Mouse (Mus musculus) hindlimb bud, embryonic 11.5 days (tissue): ENCODE data around the gene Gm1673.
"Not testable (repeated sequence)": the region's sequence is repeated elsewhere in the genome, so short reads cannot be mapped to it uniquely, and the experiment has no call there.

Source experiments
- DNase-seq: peaks from one replicate; pipeline ENCODE4 v3.0.0-alpha.2; 2012; ENCODE audit warnings: low read depth, low spot score; ENCODE audit errors: extremely low spot score

The Gm1673 gene

GRCm38 (mm10) chr5:33983309-33984121 lies at the start of gene Gm1673:
Gene Gm1673 (plus strand): TSS chr5:33983433.
- no peak for DNase-seq

DNA sequence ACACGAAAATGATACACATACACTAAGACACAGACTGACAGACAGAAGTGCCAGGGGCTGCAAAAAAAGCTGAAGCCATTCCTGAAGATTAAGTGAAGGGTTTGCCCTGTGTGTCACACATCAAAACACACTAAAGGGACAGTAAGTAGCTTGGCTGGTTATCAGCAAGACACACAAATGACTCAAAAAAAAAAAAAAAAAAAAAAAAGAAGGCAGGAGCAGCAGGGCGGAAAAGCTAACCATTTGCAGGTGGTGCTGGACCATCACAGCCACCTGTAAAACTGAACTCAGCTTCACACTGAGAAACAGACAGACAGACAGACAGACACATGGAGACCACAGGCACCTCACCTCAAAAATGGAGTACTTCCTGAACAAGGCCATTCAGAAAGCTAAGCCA lies 49.2 kb upstream of the Gm1673 start:
- DNase-seq, result no peak

DNA sequence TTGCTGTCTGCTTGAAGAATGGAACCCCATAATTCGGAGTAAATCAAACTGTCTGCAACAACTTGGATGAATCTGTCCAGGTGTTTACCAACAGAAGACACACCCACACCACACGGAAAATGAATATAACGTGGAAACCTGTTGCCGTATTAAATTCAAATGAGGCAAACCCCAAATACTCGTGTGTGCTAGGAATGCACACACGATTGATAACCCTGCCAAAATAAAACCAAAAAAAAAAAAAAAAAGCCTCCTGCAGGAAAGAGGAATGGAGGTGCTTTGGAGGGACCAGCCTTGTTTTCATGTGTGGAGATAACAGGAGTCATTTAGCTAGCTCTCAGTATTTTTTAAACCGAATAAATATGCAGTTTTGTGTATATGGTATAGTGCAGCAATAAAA lies 48.4 kb upstream of the Gm1673 start:
- DNase-seq, result no peak

DNA sequence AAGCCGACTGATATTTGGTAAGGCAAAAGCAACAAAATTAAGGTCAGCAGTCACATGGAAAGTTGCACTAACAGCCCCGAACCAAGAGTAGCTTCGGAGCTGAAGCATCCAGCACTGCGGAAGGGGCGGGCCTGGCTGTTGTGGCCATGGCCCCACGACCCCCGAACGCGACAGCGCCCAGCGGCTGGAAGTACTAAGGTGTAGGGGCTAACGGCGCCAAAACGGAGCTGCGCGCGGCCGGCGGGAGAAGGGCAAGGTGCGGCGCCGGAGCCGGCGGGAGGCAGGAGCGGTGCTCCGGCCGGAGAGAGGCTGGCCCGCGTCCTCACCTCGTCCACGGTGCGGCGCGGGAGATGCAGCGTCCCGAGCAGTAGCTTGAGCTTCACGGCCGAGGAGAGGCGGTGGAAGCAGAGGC lies 47.5 kb upstream of the Gm1673 start:
- no peak for DNase-seq

DNA sequence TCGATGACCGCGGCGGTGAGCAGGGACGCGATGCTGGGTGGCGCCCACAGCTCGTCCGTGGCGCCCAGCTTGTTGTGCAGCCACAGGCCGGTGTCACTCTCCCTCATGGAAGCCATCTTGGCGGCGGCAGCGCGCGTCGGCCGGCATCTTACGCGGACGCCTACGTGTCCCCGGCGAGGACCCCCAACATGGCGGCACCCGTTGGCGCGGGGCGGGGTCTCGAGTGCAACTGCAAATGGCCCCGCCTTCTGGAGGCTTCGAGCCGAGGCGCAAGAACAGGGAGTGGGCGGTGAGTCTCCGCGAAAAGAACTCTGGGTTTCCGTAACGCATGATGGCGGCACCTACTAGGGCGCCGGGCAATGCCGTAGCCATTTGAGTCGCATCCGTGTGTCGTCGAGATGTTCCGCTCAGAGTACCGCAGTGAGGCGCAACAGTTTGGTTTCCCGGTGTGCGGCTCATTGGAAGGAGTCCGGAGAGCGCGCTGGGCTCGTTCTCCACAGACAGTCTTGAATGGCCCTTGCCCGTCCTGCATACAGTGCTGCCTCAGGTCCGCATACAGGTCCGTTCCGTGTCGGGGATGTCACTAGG lies 47.0 kb upstream of the Gm1673 start, which contains the start of gene Nelfa:
Nelfa (minus strand) TSS at position 294 of the 588 bp plus-strand sequence.
- peak; percentile 79 for DNase-seq

DNA sequence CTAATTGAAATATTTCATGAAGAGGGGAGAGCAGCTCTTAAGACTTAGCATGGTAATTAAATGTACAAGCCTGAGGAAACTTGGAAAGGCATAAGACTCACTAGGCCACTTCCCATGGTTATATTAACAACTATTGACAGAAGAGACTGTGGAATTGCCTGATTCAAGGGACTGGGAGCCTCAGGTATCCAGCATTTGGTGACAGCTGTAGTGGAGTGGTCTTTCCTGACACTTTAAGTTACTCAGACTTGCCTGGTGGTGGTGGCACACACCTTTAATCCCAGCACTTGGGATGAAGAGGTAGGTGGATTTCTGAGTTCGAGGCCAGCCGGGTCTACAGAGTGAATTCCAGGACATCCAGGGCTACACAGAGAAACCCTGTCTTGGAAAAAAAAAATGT lies 46.0 kb upstream of the Gm1673 start:
- DNase-seq, result no peak

DNA sequence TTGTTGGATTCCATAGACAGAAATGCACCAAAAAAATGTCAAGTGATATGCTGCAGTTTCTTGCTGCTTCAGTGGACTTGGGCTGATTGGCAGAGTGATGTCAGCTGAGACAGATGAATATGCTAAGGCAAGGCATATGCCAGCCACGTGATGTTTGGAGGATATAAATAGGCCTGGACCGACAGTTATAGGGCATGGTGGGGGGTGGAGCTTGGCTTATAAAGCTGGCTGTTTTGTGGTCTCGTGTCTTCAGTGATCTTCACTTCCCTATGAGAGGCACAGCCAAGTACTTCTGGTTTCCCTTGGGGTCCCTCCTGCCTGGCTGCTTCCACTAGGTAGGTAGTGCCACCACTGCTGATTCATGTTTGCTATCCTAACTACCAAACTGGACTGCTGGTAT lies 44.8 kb upstream of the Gm1673 start:
- no peak for DNase-seq

DNA sequence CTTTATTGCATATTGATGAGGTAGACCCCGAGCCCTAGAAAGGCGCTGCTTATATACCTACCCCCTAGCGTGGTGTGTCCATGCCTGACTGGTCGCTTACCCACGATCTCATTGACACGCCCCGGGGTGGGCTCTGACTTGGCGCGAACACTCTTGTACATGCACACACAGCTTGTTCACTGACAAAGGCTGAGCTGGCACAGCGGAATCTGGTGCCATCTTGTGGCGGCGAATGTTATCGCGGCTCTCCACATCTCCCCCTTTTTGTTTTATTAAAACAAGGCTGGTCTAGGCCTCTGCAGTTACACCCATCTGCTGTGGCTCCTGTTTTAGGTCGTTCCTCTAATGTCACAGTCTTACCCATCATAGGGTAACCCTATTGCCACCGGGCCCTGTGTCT lies 36.2 kb upstream of the Gm1673 start:
- not testable (repeated sequence) for DNase-seq

DNA sequence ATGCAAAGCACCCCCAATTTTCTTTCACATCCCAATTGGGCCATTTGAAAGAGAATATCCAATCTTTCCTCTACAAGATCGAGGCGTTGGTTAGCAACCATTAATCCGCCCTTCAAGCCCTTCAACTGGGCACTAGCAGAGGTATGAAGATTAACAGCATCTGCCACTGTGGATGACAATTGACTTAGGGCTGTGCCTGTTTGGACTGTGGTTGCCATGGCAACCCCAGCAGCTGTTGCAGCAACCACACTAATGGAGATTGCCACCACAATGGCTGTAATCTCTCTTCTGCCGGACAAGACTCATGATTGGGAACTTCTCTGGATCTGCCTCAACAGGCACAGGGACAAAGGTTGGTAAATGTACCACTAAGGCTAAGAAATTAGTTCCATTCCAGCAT lies 34.9 kb upstream of the Gm1673 start:
- no peak for DNase-seq

- no peak for DNase-seq
Observed at GRCm38 (mm10) chr5:33953471-33954185, 29.6 kb upstream of the Gm1673 start.

- DNase-seq, result no peak
Observed at GRCm38 (mm10) chr5:33954354-33954753, 28.9 kb upstream of the Gm1673 start.

GRCm38 (mm10) chr5:33955868-33956267 lies 27.4 kb upstream of the Gm1673 start:
- DNase-seq, result no peak

DNA sequence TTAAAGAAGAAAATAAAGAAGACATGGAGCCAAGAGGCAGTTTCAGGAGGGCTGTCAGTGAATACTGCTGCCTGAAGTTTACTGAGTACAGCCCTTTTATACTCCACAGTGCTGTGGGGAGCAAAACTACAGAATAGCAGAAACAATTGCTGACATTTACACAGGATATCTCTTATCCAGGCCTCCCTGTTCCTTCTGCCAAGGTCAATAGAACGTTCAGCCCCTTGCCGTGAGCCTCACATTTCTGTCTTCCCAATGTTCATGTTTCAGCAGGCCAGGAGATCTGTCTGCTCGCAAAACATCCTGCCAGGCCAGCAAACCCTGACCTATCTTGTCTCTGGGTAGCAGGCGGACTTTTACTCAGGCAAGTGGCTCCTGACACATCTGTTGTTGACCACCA lies 23.9 kb upstream of the Gm1673 start:
- DNase-seq, result no peak

GRCm38 (mm10) chr5:33974736-33975135 lies 8.5 kb upstream of the Gm1673 start:
- no peak for DNase-seq

- DNase-seq, result no peak
Observed at GRCm38 (mm10) chr5:33976267-33976666, 7.0 kb upstream of the Gm1673 start.

- DNase-seq, result no peak
Observed at GRCm38 (mm10) chr5:33982731-33983259, 438 bp upstream of the Gm1673 start.

GRCm38 (mm10) chr5:33994671-33995625 lies 11.7 kb downstream of the Gm1673 start:
- DNase-seq, result no peak

DNA sequence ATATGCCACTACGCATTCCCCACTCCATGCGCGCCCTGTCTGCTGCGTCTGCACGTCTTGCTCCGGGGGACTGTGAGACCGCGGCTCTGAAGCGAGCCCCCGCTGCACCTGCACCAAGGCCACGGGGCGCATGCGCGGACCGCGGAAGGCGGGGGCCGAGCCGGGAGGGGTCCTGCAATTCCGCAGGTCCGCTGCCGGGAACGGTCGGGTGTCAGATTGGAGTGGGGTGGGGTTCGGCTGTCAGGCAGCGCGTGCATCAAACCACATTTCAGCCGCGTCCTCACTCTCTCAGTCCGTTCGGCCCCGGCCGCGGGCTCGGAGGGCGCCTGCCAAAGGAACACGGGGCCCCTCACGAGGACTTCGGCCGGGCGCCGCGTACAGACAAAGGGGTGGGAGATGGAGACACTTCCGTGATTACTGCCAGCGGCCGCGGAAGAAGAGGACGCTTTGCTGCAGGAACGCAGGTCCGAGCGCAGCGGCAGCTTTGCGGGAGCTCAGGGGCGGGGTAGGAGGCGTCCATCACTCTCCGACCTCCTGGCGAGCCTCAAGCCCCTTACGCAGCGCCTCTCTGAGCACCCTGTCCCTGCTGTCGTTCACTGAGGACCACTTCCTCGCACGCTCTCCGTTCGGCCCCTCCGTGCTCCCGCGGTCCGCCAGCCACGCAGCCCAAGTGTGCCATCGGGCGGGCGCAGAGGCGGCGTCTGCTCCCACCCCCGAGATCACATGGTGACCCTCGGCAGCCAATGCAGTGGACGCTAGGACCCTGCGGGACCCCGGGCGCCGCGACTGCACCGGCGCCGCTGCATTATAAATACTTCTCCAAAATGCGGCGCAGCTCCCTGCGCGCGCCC lies 12.8 kb downstream of the Gm1673 start, which contains the start of gene Nat8l:
Nat8l (plus strand) TSS at position 142 of the 851 bp plus-strand sequence.
- DNase-seq, result no peak

GRCm38 (mm10) chr5:33996694-33997045 lies 13.4 kb downstream of the Gm1673 start:
- no peak for DNase-seq
